Mouse (Mus musculus) lung, adult 2 months (tissue): ENCODE measurements around the gene Adamts5.

Experiments
- CTCF ChIP-seq: fragments of 200-500 bp; IDR thresholded peaks from 2 replicates; pipeline ENCODE4 v1.5.1; 2011; ENCODE audit warnings: mild to moderate bottlenecking, low read length, control low read depth; ENCODE audit not compliant: insufficient read depth
- POLR2A ChIP-seq: fragments of 200-500 bp; IDR thresholded peaks from 2 replicates; pipeline ENCODE4 v1.6.1; 2011; ENCODE audit warnings: low read depth, mild to moderate bottlenecking, control low read depth, low read length, borderline replicate concordance; ENCODE audit errors: extremely low read depth

- no peak for TF ChIP-seq POLR2A
- TF ChIP-seq CTCF, result no peak
These were observed 29.7 kb downstream of the Adamts5 start for GRCm38 (mm10) chr16:85871971-85872370.
